Mouse (Mus musculus) liver, embryonic 14.5 days (tissue): ENCODE measurements around the gene Carhsp1.

Experiments
- CTCF ChIP-seq: IDR thresholded peaks from 2 replicates; pipeline ENCODE4 v1.5.1; 2016; ENCODE audit warnings: antibody characterized with exemption, low read depth, control low read depth
- EP300 ChIP-seq: IDR thresholded peaks from 2 replicates; pipeline ENCODE4 v1.6.1; 2016; ENCODE audit warnings: antibody characterized with exemption, low read depth

GRCm38 (mm10) chr16:8689979-8690656 is 18.2 kb upstream of the Carhsp1 start:
- TF ChIP-seq CTCF, result no peak
- no peak for TF ChIP-seq EP300
